In the genomic region with DNA sequence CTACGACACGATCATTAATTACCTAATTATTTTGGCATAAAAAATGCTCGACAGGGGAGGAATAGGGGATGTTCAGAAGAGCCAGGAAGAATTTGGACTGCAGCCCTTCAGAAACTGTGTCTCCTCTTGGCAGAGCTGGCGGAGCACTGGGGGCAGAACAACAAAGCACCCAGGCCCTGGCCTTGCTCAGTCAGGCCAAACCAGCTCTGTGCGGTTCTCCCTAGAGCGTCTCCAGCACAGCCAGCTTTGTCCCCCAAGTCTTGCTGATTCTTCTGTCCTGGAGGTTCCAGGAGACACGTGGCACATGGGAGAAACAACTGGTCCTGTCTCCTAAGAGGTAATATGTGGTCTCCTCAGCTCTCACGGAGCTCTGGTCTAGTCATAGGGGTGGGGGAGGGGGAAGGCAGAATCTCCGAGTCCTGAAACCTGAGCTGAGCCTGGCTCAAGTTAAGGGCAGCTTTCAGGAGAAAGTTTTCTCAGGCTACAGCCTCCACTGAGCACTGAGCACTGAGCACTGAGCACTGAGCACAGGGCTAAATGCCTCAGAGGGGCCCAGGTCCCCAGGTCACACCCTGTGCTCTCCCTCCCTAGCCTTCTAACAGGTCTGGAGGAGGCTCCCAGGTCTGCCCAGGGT, we compare ENCODE assay signal across 8 mouse cellular contexts. TPM values are rescaled to one million over a fixed set of nuclear protein-coding genes. Genes with fewer than 3 reads are reported as not detected.
DNase-seq lines count a peak whose midpoint lies in the region; ATAC-seq and TF ChIP-seq lines count a peak whose summit lies in the region.

No protein-coding gene starts in this region.

- H3K4me2 ChIP-seq in lung, embryonic 14.5 days: no peak overlapping the region
- peak overlapping the region; percentile 4; the same call in 1 of the 2 replicates for H3K4me2 ChIP-seq in kidney, embryonic 14.5 days (replicated peaks; ENCODE audit: low read depth, low read length)
- H3K4me2 ChIP-seq in neural tube, embryonic 15.5 days: no peak overlapping the region

- TF ChIP-seq CTCF in lung, embryonic 14.5 days (IDR thresholded peaks at IDR 0.05; ENCODE audit: low read depth): no peak
- TF ChIP-seq CTCF in lung, adult 2 months (IDR thresholded peaks at IDR 0.05; ENCODE audit: insufficient read depth, low read length): no peak

- H3K9me3 ChIP-seq in lung, embryonic 14.5 days (ENCODE audit: low read depth, low read length): no peaks in the 10 kb centered on the region
- no peaks in the 10 kb centered on the region for H3K9me3 ChIP-seq in kidney, embryonic 14.5 days (ENCODE audit: control insufficient read depth, low read length)
- H3K9me3 ChIP-seq in neural tube, embryonic 15.5 days (replicated peaks): no peaks in the 10 kb centered on the region

- ATAC-seq in lung, embryonic 14.5 days (ENCODE audit: insufficient read depth): peak; percentile 67; the same call in 1 of the 2 replicates
- ATAC-seq in kidney, embryonic 14.5 days (ENCODE audit: low FRiP score, low TSS enrichment): peak; percentile 70
- peak; percentile 36; the same call in 1 of the 2 replicates for ATAC-seq in neural tube, embryonic 15.5 days (ENCODE audit: low FRiP score)

- peak; percentile 73 for DNase-seq in lung, embryonic 14.5 days
- no peak for DNase-seq in lung, adult 2 months
- peak; percentile 28 for DNase-seq in fat pad, adult 2 months (ENCODE audit: extremely low read depth, low read depth, low spot score)
- DNase-seq in gastrocnemius, adult 8-10 months (ENCODE audit: low spot score in 2 of 2): no peak
- no peak for DNase-seq in adrenal gland, adult 8-10 months
- DNase-seq in right cerebral cortex, postnatal 36 days (ENCODE audit: low spot score in 2 of 2): no peak

- peak overlapping the region; percentile 80 for H3K27ac ChIP-seq in lung, embryonic 14.5 days (ENCODE audit: low read depth)
- H3K27ac ChIP-seq in kidney, embryonic 14.5 days (ENCODE audit: low read depth, low read length): peak overlapping the region; percentile 83
- peak overlapping the region; percentile 80 for H3K27ac ChIP-seq in neural tube, embryonic 15.5 days (replicated peaks)

- H3K27me3 ChIP-seq in lung, embryonic 14.5 days (ENCODE audit: insufficient read depth, low read length): no peaks in the 10 kb centered on the region
- no peaks in the 10 kb centered on the region for H3K27me3 ChIP-seq in kidney, embryonic 14.5 days (ENCODE audit: control insufficient read depth, insufficient read depth, low read length)
- no peaks in the 10 kb centered on the region for H3K27me3 ChIP-seq in neural tube, embryonic 15.5 days (replicated peaks)

- H3K4me3 ChIP-seq in lung, embryonic 14.5 days (ENCODE audit: low read depth, low read length): no peak overlapping the region
- H3K4me3 ChIP-seq in lung, adult 2 months (replicated peaks; ENCODE audit: extremely low read depth, low read depth, low read length): no peak overlapping the region
- no peak overlapping the region for H3K4me3 ChIP-seq in kidney, embryonic 14.5 days (ENCODE audit: low read length)
- H3K4me3 ChIP-seq in neural tube, embryonic 15.5 days (replicated peaks): no peak overlapping the region

- H3K36me3 ChIP-seq in lung, embryonic 14.5 days (ENCODE audit: insufficient read depth): 0 out of 2 replicates have a peak, but pooled peaks cover 3% of the 10 kb centered on the region
- no peaks in the 10 kb centered on the region; the same call in 1 of the 2 replicates for H3K36me3 ChIP-seq in kidney, embryonic 14.5 days (ENCODE audit: control insufficient read depth, insufficient read depth, low read length)
- H3K36me3 ChIP-seq in neural tube, embryonic 15.5 days: no peaks in the 10 kb centered on the region

- TF ChIP-seq POLR2A in lung, adult 2 months (IDR thresholded peaks at IDR 0.05; ENCODE audit: borderline replicate concordance, extremely low read depth, low read depth, low read length): no peak

- H3K4me1 ChIP-seq in lung, embryonic 14.5 days (ENCODE audit: insufficient read depth): peaks cover 14% of the 10 kb centered on the region
- no peaks in the 10 kb centered on the region for H3K4me1 ChIP-seq in lung, adult 2 months (ENCODE audit: control insufficient read depth, insufficient read depth, low read length)
- H3K4me1 ChIP-seq in kidney, embryonic 14.5 days (ENCODE audit: control insufficient read depth, insufficient read depth, low read length): peaks cover 47% of the 10 kb centered on the region
- peaks cover 72% of the 10 kb centered on the region for H3K4me1 ChIP-seq in neural tube, embryonic 15.5 days

- no peak overlapping the region; the same call in 1 of the 2 replicates for H3K9ac ChIP-seq in lung, embryonic 14.5 days
- H3K9ac ChIP-seq in kidney, embryonic 14.5 days (ENCODE audit: low read depth, low read length): peak overlapping the region; percentile 37
- no peak overlapping the region for H3K9ac ChIP-seq in neural tube, embryonic 15.5 days (replicated peaks)

- WGBS in lung, embryonic 14.5 days: 28% methylated on average over 9 of the region's 9 CpGs
- 45% methylated on average over 9 of the region's 9 CpGs for WGBS in lung, adult 2 months
- WGBS in kidney, embryonic 14.5 days: 13% methylated on average over 9 of the region's 9 CpGs
- 31% methylated on average over 9 of the region's 9 CpGs for WGBS in neural tube, embryonic 15.5 days

RNA-seq across cellular contexts. Expression of gene Nav1, which starts 43.2 kb away (rescaled TPM):
- polyA plus RNA-seq in lung, embryonic 14.5 days (2014; fragmentation: Nextera tagmentation; extraction: Ambion mirVana): 19.6 and 21.7 TPM in 2 replicates
- 19.8 and 21.2 TPM in 2 replicates for polyA plus RNA-seq in lung, adult 2 months (2012; rRNA removed)
- 12.1 and 23.7 TPM in 2 replicates for polyA plus RNA-seq in kidney, embryonic 14.5 days (2014; fragmentation: Nextera tagmentation; extraction: Ambion mirVana)
- polyA plus RNA-seq in neural tube, embryonic 15.5 days (2015; fragmentation: Nextera tagmentation; extraction: Ambion mirVana): 40.8 and 44.1 TPM in 2 replicates
- total RNA-seq in gastrocnemius, adult 8-10 months (2022): 1 to 10 TPM; 4.3 to 8.4 (median 6.8) TPM
- total RNA-seq in adrenal gland, adult 8-10 months (2022): 10 to 100 TPM; 15.2 to 26.9 (median 22.8) TPM

Comparison
In these comparisons a context has a peak if more than half of its experiments do, and no peak if none do; other contexts are left out.
1. DNase-seq: peak in lung, embryonic 14.5 days (single experiment) and fat pad, adult 2 months (single experiment); none in lung, adult 2 months (single experiment), gastrocnemius, adult 8-10 months (0 of 2), adrenal gland, adult 8-10 months (single experiment) and right cerebral cortex, postnatal 36 days (0 of 2).
2. Peak in every context shown above with its lines, with median percentiles within 50 percentile points of each other: ATAC-seq and H3K27ac ChIP-seq.